Mouse (Mus musculus) forebrain, postnatal 0 days (tissue): Measurements from ENCODE around the gene Pan3. TPM values are rescaled to one million over a fixed set of nuclear protein-coding genes. Genes with fewer than 3 reads are reported as not detected.

Source experiments
- ATAC-seq: fragments of 200-750 bp; cut with Nextera tagmentation; 2 replicates; pipeline ENCODE4 v1.8.0; 2017; ENCODE audit warnings: mild to moderate bottlenecking, moderate library complexity
- DNase-seq: peaks from one replicate; pipeline ENCODE4 v3.0.0-alpha.2; 2015
- H3K27ac ChIP-seq: fragments of 300-500 bp; sonication (generic); 2 replicates; pipeline ENCODE4 v1.5.1; 2014; ENCODE audit warnings: low read depth, mild to moderate bottlenecking, antibody characterized with exemption, low read length, moderate library complexity, mixed read lengths
- H3K27me3 ChIP-seq: fragments of 300-500 bp; sonication (generic); 2 replicates; pipeline ENCODE4 v1.6.1; 2014; ENCODE audit warnings: mild to moderate bottlenecking, low read length, mixed read lengths; ENCODE audit not compliant: insufficient read depth
- H3K36me3 ChIP-seq: fragments of 300-500 bp; sonication (generic); 2 replicates; pipeline ENCODE4 v1.6.1; 2014; ENCODE audit warnings: mild to moderate bottlenecking, moderate library complexity; ENCODE audit not compliant: insufficient read depth
- H3K4me1 ChIP-seq: fragments of 300-500 bp; sonication (generic); 2 replicates; pipeline ENCODE4 v1.6.1; 2014; ENCODE audit warnings: antibody characterized with exemption; ENCODE audit not compliant: insufficient read depth
- H3K4me2 ChIP-seq: fragments of 300-500 bp; sonication (generic); 2 replicates; pipeline ENCODE4 v1.6.1; 2014; ENCODE audit warnings: low read depth, mild to moderate bottlenecking, moderate library complexity
- H3K4me3 ChIP-seq: fragments of 300-500 bp; sonication (generic); 2 replicates; pipeline ENCODE4 v1.5.1; 2014; ENCODE audit warnings: low read depth, low read length, mixed read lengths
- H3K9ac ChIP-seq: fragments of 300-500 bp; sonication (generic); 2 replicates; pipeline ENCODE4 v1.6.1; 2014; ENCODE audit warnings: mild to moderate bottlenecking
- H3K9me3 ChIP-seq: fragments of 300-500 bp; sonication (generic); 2 replicates; pipeline ENCODE4 v1.6.1; 2016; ENCODE audit warnings: low read length
- CTCF ChIP-seq: sonication (generic); IDR thresholded peaks from 2 replicates; pipeline ENCODE4 v1.5.1; 2016; ENCODE audit warnings: antibody characterized with exemption, control low read depth, low read depth
- WGBS: fragments of 180-500 bp; shearing (Covaris S2); extraction: QIAGEN DNeasy Blood & Tissue Kit; methylation state at CpG from one replicate; pipeline ENCODE4 v1.1.7; 2014; 5-methylcytosine and 5-hydroxymethylcytosine counted together
- polyA plus RNA-seq: library from polyadenylated mRNA; unstranded; fragments of >200 nt; fragmentation: Nextera tagmentation; extraction: Ambion mirVana; gene quantifications from 2 replicates; pipeline ENCODE4 v1.2.1, GENCODE M21; 2015
- total RNA-seq: library from RNA; depleted of rRNA; stranded (reverse); fragments of >200 nt; gene quantifications from 2 replicates; pipeline ENCODE4 v1.2.3, GENCODE M21; 2014

Pan3 gene
- total and polyA plus RNA-seq, 2 experiments from 2014 or later = 52.6 to 68.0 TPM

DNA sequence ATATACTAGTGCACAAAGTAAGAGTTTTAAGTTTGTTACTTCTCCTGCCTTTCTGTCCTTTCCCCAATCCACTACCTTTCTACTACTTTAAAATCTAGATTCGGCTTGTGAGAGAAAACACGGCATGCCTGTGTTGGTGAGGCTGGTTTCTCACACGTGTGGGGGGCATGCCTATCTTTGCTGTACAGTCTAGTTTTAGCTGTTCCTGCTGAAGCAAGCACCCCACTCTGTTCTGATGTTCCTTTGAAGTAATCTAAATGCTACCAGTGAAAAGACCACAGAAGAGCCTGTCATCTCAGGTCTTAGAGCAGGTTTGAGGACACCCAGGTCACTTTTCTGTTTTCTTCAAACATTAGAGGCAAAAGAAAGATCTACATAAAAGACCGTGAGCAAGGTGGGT is 64.4 kb downstream of the Pan3 start:
- 85% methylated on average over 4 of the region's 4 CpGs for WGBS
- H3K27me3 ChIP-seq = no peaks in the 10 kb centered on the region
- ATAC-seq (no peak), DNase-seq (no peak)
- H3K9ac ChIP-seq = no peak overlapping the region
- no peaks in the 10 kb centered on the region for H3K36me3 ChIP-seq
- TF ChIP-seq CTCF = no peak
- H3K4me1 ChIP-seq = no peaks in the 10 kb centered on the region
- no peak overlapping the region for H3K27ac ChIP-seq
- no peak overlapping the region for H3K4me2 ChIP-seq
- H3K4me3 ChIP-seq = no peak overlapping the region
- no peaks in the 10 kb centered on the region for H3K9me3 ChIP-seq

DNA sequence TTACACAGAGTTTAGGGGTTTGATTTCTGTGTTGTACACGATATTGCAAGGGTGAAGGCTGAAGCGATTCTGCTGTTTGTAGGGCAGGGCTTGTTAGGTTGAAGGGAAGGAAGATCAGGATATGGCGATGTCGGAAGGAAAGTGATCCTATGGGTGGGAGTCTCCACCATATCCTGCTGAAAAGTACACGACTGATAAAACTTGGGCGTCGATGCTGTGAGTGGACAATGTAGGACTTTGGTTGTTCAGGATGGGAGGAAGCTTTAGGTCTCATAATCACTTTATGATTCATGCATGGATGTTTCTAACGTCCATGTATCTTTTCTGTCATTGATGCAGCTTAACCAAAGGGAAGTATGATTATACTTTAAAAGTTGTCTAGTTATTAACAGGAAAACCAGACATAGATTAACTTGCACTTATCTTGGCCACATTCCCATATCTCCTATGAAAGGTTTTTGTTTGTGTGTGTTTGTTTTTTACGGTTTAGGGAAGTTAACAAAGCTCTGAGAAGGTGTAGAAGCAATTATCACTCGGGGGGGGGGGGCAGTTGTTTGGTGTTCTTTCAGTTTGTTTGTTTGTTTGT is 64.9 kb downstream of the Pan3 start:
- no peak for DNase-seq
- Histone ChIP-seq H3K27me3 (no peaks in the 10 kb centered on the region), H3K27ac (no peak overlapping the region), H3K4me3 (no peak overlapping the region), H3K36me3 (no peaks in the 10 kb centered on the region), H3K4me2 (no peak overlapping the region), H3K9ac (no peak overlapping the region), H3K9me3 (no peaks in the 10 kb centered on the region), H3K4me1 (no peaks in the 10 kb centered on the region)
- TF ChIP-seq CTCF = no peak
- no peak for ATAC-seq
- WGBS = 83% methylated on average over 10 of the region's 10 CpGs

DNA sequence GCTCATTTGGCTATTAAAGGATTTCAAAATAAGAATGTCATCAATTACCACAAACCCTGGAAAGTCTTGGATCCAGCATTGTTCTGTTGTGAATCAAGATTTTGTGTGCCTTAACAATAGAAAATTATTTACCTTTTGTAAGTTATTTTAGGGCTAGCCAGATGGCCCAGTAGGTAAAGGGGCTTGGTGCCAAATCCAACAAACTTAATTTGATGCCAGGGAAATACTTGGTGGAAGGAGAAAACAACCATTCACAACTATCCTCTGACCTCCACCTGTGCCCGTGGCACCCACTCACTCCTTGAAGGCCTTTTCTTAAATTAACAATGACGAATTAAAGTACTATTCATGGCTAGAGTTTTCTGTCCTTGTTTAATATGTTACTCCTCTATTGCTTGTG is 66.0 kb downstream of the Pan3 start:
- whole genome bisulfite sequencing = 64% methylated on average over 2 of the region's 2 CpGs
- no peak overlapping the region for H3K27ac ChIP-seq
- ATAC-seq = no peak
- no peak overlapping the region for H3K9ac ChIP-seq
- no peaks in the 10 kb centered on the region for H3K4me1 ChIP-seq
- no peak for DNase-seq
- TF ChIP-seq CTCF = no peak
- no peak overlapping the region for H3K4me3 ChIP-seq
- no peaks in the 10 kb centered on the region for H3K27me3 ChIP-seq
- no peaks in the 10 kb centered on the region for H3K9me3 ChIP-seq
- no peak overlapping the region for H3K4me2 ChIP-seq
- H3K36me3 ChIP-seq = no peaks in the 10 kb centered on the region

DNA sequence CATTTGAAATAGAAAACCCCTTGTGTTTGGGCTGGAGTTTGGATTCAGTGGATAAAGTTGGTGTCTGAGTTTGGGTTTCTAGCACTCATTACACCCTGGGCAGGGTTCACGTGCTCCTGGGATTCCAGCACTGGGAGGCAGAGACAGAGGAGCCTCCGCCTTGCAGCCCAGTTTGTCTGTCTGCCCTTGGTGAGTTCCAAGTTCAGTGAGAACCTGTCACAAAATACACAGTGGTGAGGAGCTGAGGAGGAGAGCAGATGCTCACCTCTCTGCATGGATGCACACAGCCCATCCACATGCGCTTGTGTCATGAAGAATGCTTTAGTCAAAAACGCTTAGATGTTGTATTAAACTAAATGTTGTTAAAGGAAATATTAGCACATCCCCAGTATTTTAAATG is 67.0 kb downstream of the Pan3 start:
- Histone ChIP-seq H3K9me3 (no peaks in the 10 kb centered on the region), H3K9ac (no peak overlapping the region), H3K4me2 (no peak overlapping the region), H3K27me3 (no peaks in the 10 kb centered on the region), H3K27ac (no peak overlapping the region), H3K36me3 (no peaks in the 10 kb centered on the region), H3K4me3 (no peak overlapping the region), H3K4me1 (no peaks in the 10 kb centered on the region; the same call in 1 of the 2 replicates)
- 84% methylated on average over 4 of the region's 4 CpGs for WGBS
- DNase-seq (no peak), ATAC-seq (no peak)
- TF ChIP-seq CTCF = no peak

DNA sequence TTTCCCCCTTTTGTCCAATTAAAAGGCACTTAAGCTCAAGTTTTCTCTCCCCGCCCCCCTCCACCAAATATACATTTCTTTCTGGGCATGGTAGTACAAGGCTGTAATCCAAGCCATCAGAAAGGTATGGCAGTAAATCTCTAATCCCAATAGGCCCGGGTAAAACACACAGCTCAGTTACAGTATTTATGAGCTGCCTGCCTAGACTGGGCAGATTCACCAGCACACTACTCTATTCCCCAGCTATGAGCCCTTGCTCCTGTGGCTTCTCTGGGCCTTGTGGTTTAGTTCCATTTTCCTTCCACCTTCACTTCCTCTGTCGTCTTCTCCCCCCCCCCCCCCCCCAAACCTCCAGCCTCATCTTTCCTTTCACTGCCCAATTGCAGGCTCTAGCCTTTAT is 67.8 kb downstream of the Pan3 start:
- H3K4me2 ChIP-seq = no peak overlapping the region
- WGBS = 62% methylated on average over 3 of the region's 3 CpGs
- no peaks in the 10 kb centered on the region for H3K36me3 ChIP-seq

DNA sequence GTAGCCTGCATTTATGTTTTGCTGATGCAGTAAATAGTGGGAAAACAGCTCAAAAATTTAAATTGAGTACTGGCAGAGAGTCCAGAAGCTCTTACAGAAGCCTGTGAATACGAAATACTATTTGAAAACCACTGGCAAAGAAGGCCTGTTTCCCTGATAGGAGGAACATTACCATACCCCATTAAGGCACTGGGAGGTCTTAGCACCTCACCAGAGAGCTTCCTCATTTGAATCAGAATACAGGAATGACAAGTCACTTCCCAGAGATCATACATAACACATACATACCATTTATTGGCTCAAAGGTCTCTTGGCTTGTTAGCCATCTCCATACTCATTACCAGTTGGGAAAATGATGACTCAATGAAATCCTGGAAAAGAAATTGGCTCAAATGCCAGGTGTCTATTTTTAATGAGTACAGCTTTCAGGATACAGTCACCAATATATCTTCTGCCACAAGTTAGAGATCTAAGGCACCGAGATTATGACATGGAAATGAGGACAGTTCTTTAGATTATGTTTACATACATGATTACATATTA is 71.6 kb downstream of the Pan3 start:
- 51% methylated on average over 2 of the region's 2 CpGs for WGBS
- no peak overlapping the region for H3K4me3 ChIP-seq
- no peaks in the 10 kb centered on the region for H3K9me3 ChIP-seq
- H3K27ac ChIP-seq = no peak overlapping the region
- no peak for ATAC-seq
- no peak overlapping the region for H3K9ac ChIP-seq
- no peaks in the 10 kb centered on the region for H3K27me3 ChIP-seq
- H3K4me2 ChIP-seq = no peak overlapping the region
- H3K4me1 ChIP-seq = no peaks in the 10 kb centered on the region; the same call in 1 of the 2 replicates
- no peak for TF ChIP-seq CTCF
- DNase-seq = no peak
- no peaks in the 10 kb centered on the region for H3K36me3 ChIP-seq

More for the DNA sequence above, 67.8 kb downstream of the Pan3 start:
- H3K9me3 ChIP-seq = no peaks in the 10 kb centered on the region
- ATAC-seq (no peak), DNase-seq (no peak)
- no peaks in the 10 kb centered on the region; the same call in 1 of the 2 replicates for H3K4me1 ChIP-seq
- H3K27me3 ChIP-seq = no peaks in the 10 kb centered on the region
- no peak overlapping the region for H3K9ac ChIP-seq
- H3K4me3 ChIP-seq = no peak overlapping the region
- no peak for TF ChIP-seq CTCF
- H3K27ac ChIP-seq = no peak overlapping the region

DNA sequence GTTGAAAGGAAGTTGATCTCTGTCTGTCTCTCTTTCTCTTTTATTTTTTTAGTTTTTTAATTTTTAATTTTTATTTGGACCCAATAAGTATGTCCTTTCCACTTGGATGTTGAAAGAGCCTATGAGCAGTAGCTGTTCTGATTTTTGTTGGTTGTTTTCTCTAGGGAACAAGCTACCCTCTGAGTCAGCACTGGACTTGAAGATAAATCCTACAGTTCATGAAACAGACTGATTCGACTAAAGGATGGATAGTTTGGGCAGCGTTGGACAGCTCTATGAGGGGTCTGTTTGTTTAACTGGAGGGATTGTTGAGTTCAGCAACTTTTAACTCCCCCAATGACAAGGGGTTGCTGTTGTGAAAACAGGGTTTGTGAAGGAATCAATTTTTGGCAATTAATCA is 73.0 kb downstream of the Pan3 start:
- Histone ChIP-seq H3K9ac (no peak overlapping the region), H3K4me1 (no peaks in the 10 kb centered on the region; the same call in 1 of the 2 replicates), H3K4me2 (no peak overlapping the region), H3K9me3 (no peaks in the 10 kb centered on the region), H3K4me3 (no peak overlapping the region), H3K36me3 (no peaks in the 10 kb centered on the region), H3K27me3 (no peaks in the 10 kb centered on the region), H3K27ac (no peak overlapping the region)
- WGBS = 86% methylated on average over 2 of the region's 2 CpGs
- ATAC-seq = no peak
- no peak for TF ChIP-seq CTCF
- DNase-seq = no peak
